Mouse (Mus musculus): ENCODE results near the gene Cdkn2aipnl. TPM values are rescaled to one million over a fixed set of nuclear protein-coding genes. Genes with fewer than 3 reads are reported as not detected.

Cdkn2aipnl gene
- 39.8 and 46.2 TPM in 2 replicates for polyA plus RNA-seq (2015; fragmentation: Nextera tagmentation; extraction: Ambion mirVana)

DNA sequence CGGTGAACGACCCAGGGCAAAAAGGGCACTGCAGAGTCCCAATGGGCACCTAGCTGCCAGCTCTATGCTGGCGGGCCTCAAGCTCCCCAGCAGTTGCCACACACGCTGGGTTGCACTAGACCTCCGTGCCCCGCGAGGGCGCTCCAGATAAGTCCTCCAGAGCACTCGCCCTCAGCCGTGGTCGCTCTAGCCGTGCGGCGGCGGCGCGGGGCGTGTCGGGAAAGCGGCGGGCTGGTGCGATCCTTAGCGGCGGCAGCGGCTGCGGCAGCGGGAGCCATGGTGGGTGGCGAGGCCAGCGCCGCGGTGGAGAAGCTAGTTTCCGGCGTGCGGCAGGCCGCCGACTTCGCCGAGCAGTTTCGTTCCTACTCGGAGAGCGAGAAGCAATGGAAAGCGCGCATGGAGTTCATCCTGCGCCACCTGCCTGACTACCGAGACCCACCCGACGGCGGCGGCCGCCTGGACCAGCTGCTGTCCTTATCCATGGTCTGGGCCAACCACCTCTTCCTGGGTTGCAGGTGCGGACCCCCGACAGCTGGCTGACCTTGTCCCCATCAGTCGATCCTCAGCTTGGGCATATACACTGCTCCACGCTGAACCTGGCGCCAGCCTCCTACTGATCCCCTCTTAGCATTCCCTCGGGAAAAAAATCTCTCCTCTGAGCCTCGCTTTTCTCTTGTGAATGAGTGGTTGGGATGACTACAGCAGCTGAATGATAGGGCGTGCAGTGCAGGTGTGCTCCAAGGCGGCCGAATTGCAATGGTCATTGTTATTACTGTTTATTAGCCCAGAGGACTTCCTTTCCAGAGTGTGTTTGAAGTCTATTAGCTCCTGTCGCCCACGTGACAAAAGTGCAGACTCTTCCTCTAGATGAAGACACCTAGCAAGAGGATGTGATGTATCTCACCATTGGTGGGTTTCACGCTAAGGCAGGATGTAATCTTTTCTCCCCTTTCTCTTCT lies at the start of gene Cdkn2aipnl:
Gene Cdkn2aipnl (plus strand): TSS at position 219 of the 959 bp plus-strand sequence.

DNA sequence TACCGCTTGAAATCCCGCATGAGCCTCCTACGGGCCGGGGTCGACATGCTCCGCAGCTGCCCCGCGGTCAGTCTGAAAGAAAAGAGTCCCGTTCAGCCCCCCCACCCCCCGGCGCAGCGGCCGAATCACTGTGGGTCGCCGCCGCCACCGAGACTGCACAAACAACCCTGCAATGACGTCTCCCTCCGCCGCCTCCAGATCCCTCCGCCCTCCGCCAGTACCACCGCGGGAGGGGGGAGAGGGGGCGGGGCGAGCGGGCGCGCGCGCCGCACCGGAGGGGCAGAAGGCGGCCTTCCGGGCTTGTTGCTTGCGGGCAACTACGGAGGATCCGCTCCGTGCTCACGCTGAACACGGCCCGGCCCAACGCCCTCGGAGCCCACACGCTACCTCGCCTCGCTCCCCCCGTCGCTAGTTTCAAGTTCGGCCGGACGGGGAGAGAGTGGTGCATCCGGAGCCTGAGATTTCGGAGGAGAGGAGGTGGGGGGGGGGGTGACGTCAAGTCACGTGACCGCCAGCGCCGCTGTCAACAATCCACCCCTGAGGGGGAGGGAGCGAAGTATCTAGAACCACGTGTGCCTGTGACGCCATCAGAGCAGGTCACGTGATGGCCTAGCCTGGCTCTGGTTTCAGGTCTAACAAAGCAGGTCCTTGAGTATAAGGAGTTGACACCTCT lies 33.0 kb downstream of the Cdkn2aipnl start, which contains the start of gene Ube2b:
Gene Ube2b (minus strand): TSS at position 473 of the 673 bp plus-strand sequence.

DNA sequence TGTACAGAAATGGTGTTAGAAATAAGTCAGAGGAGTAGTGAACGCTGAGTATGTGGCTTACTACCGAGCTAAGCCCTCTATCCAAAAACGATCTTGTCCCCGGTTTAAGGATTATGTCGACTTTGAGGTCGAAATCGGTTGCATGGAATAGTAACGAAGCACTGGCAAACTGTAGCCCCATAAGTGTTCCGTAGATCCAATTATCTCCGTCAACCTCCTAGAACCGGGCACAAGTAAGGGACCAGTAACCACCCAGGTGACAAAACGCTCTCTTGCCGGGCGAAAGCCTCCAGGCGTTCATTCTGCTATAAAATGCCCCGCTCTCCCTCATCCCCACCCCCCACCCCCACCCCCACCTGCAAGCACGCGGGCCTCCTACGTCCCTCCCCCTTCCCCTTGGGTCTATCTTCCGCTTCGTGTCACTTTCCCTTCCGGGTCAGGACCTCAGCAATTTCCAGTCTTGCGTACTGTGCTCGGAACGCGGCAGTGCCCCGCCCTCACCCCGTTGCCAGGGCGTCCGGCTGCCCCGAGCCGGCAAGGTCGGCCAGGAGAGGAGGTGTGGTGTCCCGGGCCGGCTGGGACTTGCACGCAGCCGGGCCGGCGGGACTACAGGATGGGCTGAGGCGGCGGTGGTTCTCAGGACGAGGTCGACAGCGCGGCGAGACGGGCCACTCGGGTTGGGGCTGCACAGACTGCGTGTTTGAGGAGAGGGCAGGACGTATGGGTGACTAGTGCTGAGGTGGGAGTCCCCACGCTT lies 36.5 kb downstream of the Cdkn2aipnl start, which contains the start of gene Cdkl3:
Gene Cdkl3 (plus strand): TSS at position 450 of the 757 bp plus-strand sequence.

Other genes with a start within 250 kb of the Cdkn2aipnl start
- gene Sec24a, start 204.0 kb upstream of the Cdkn2aipnl start, polyA plus RNA-seq (2015; fragmentation: Nextera tagmentation; extraction: Ambion mirVana): 9.7 and 12.4 TPM in 2 replicates
- 127 and 147 TPM in 2 replicates for gene Sar1b, start 204.0 kb upstream of the Cdkn2aipnl start, polyA plus RNA-seq (2015; fragmentation: Nextera tagmentation; extraction: Ambion mirVana)
- gene Jade2, start 110.0 kb upstream of the Cdkn2aipnl start, polyA plus RNA-seq (2015; fragmentation: Nextera tagmentation; extraction: Ambion mirVana): 1.1 and 1.4 TPM in 2 replicates
- 202 and 227 TPM in 2 replicates for gene Ube2b, start 33.1 kb downstream of the Cdkn2aipnl start, polyA plus RNA-seq (2015; fragmentation: Nextera tagmentation; extraction: Ambion mirVana)
- 5.8 and 6.3 TPM in 2 replicates for gene Cdkl3, start 36.6 kb downstream of the Cdkn2aipnl start, polyA plus RNA-seq (2015; fragmentation: Nextera tagmentation; extraction: Ambion mirVana)
- gene Ppp2ca, start 131.0 kb downstream of the Cdkn2aipnl start, polyA plus RNA-seq (2015; fragmentation: Nextera tagmentation; extraction: Ambion mirVana): 49.4 and 55.4 TPM in 2 replicates
- gene Olfr1373, start 177.9 kb downstream of the Cdkn2aipnl start, polyA plus RNA-seq (2015; fragmentation: Nextera tagmentation; extraction: Ambion mirVana): not detected in 2 replicates
- not detected in 2 replicates for gene Olfr1371, start 246.3 kb downstream of the Cdkn2aipnl start, polyA plus RNA-seq (2015; fragmentation: Nextera tagmentation; extraction: Ambion mirVana)

Data from urinary bladder, postnatal 0 days (tissue).